Mouse (Mus musculus) embryonic fibroblast, embryonic 13.5 days (primary cell): ENCODE measurements around the gene Rnf217. TPM values are rescaled to one million over a fixed set of nuclear protein-coding genes. Genes with fewer than 3 reads are reported as not detected.

Experiments used
- H3K27ac ChIP-seq: 2 replicates; pipeline ENCODE4 v1.5.1; 2012; ENCODE audit warnings: low read length, control low read depth, inconsistent platforms; ENCODE audit not compliant: insufficient read depth
- H3K4me1 ChIP-seq: 2 replicates; pipeline ENCODE4 v1.6.1; 2011; ENCODE audit warnings: low read length; ENCODE audit not compliant: control insufficient read depth, insufficient read depth
- H3K4me3 ChIP-seq: 2 replicates; pipeline ENCODE4 v1.5.1; 2011; ENCODE audit warnings: mild to moderate bottlenecking, control low read depth, low read length; ENCODE audit not compliant: insufficient read depth
- CTCF ChIP-seq: IDR thresholded peaks from 2 replicates; pipeline ENCODE4 v1.5.1; 2011; ENCODE audit warnings: mild to moderate bottlenecking, control low read depth, low read length, moderate library complexity, borderline replicate concordance; ENCODE audit not compliant: insufficient read depth
- POLR2A ChIP-seq: IDR thresholded peaks from 2 replicates; pipeline ENCODE4 v1.6.1; 2011; ENCODE audit warnings: low read depth, mild to moderate bottlenecking, control low read depth, low read length, moderate library complexity
- polyA plus RNA-seq: library from polyadenylated mRNA; stranded (reverse); fragments of >200 nt; gene quantifications from 2 replicates; pipeline ENCODE4 v1.2.4, GENCODE M21; 2011; ENCODE audit warnings: low read depth; ENCODE audit not compliant: missing spikeins, insufficient read length

The Rnf217 gene
- polyA plus RNA-seq, 1 experiment, result 7.2 TPM

- TF ChIP-seq POLR2A, result no peak
- TF ChIP-seq CTCF, result no peak
- Histone ChIP-seq H3K4me1 (peaks cover 10% of the 10 kb centered on the region), H3K27ac (no peak overlapping the region)
Observed at GRCm38 (mm10) chr10:31465424-31465823, 143.6 kb downstream of the Rnf217 start.

GRCm38 (mm10) chr10:31463044-31463443 is 145.9 kb downstream of the Rnf217 start:
- H3K4me3 ChIP-seq, result no peak overlapping the region
- TF ChIP-seq CTCF (no peak), POLR2A (no peak)
- peak overlapping the region; percentile 52; the same call in 1 of the 2 replicates for H3K27ac ChIP-seq
- peaks cover 10% of the 10 kb centered on the region for H3K4me1 ChIP-seq

More at GRCm38 (mm10) chr10:31465424-31465823, 143.6 kb downstream of the Rnf217 start:
- no peak overlapping the region for H3K4me3 ChIP-seq

- Histone ChIP-seq H3K4me1 (no peaks in the 10 kb centered on the region), H3K4me3 (no peak overlapping the region), H3K27ac (no peak overlapping the region)
- no peak for TF ChIP-seq CTCF
- TF ChIP-seq POLR2A, result no peak
Observed at GRCm38 (mm10) chr10:31456806-31457205, 152.2 kb downstream of the Rnf217 start.

GRCm38 (mm10) chr10:31447083-31447482 is 161.9 kb downstream of the Rnf217 start:
- H3K4me1 ChIP-seq, result peaks cover 4% of the 10 kb centered on the region; the same call in 1 of the 2 replicates
- H3K4me3 ChIP-seq, result no peak overlapping the region
- H3K27ac ChIP-seq, result no peak overlapping the region
- no peak for TF ChIP-seq CTCF
- no peak for TF ChIP-seq POLR2A

- TF ChIP-seq CTCF, result peak; percentile 93
- no peak; the same call in 1 of the 2 replicates for TF ChIP-seq POLR2A
- peaks cover 4% of the 10 kb centered on the region; the same call in 1 of the 2 replicates for H3K4me1 ChIP-seq
- H3K4me3 ChIP-seq, result peak within 1 kb of the TSS; percentile 57
- no peak within 1 kb of the TSS for H3K27ac ChIP-seq
Observed at GRCm38 (mm10) chr10:31445291-31446124, 163.5 kb downstream of the Rnf217 start, which contains the start of gene Tpd52l1. Tpd52l1 (minus strand) TSS chr10:31445958.

GRCm38 (mm10) chr10:31444206-31444605 is 164.8 kb downstream of the Rnf217 start:
- Histone ChIP-seq H3K4me1 (peaks cover 4% of the 10 kb centered on the region; the same call in 1 of the 2 replicates), H3K4me3 (no peak overlapping the region), H3K27ac (no peak overlapping the region)
- TF ChIP-seq POLR2A (no peak), CTCF (no peak)

Other genes starting within 250 kb of the Rnf217 start
- 7.2 and 11.2 TPM in 2 replicates for gene Tpd52l1, start 163.2 kb downstream of the Rnf217 start, polyA plus RNA-seq